Mouse (Mus musculus): Measurements from ENCODE around the gene Ptk6. TPM values are rescaled to one million over a fixed set of nuclear protein-coding genes. Genes with fewer than 3 reads are reported as not detected.

Gene Ptk6
- polyA plus RNA-seq (2014; fragmentation: Nextera tagmentation; extraction: Ambion mirVana), result not detected in 2 replicates

- DNase-seq (ENCODE audit: low spot score, missing footprints) (no peak), ATAC-seq (ENCODE audit: low FRiP score) (no peak)
- Histone ChIP-seq H3K4me3 (ENCODE audit: low read depth, low read length) (no peak within 1 kb of the TSS), H3K9me3 (ENCODE audit: control insufficient read depth, low read length) (no peaks in the 10 kb centered on the region), H3K36me3 (ENCODE audit: control insufficient read depth, insufficient read depth, low read length) (no peaks in the 10 kb centered on the region), H3K27ac (ENCODE audit: low read depth, low read length) (no peak within 1 kb of the TSS), H3K4me2 (no peak within 1 kb of the TSS), H3K27me3 (ENCODE audit: control insufficient read depth, insufficient read depth, low read length) (no peaks in the 10 kb centered on the region), H3K9ac (ENCODE audit: low read length) (no peak within 1 kb of the TSS), H3K4me1 (ENCODE audit: control insufficient read depth, insufficient read depth, low read length) (no peaks in the 10 kb centered on the region)
- WGBS, result 90% methylated on average over 3 of the region's 3 CpGs
These were observed at the start of gene Ptk6 for GRCm38 (mm10) chr2:181202422-181202821. Gene Ptk6 (minus strand): TSS chr2:181202789.

DNA sequence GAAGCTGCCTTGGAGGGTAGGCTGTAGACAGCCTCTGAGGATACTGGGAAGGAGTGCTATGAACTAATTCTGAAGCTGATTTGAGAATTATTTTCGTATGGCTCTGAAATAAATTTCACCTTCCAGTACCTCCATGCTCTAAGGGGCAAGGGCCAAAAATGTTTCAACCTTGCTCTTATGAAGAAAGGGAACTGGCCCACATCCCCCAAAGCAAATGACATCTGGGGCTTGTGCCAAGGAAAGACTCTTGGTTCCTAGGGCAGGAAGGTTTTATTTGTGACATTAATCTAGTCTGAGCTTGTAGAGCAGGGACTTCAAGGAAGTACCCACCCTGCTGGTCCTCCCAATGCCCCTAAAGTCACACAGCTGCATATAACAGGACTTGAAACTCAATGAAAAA is 49.3 kb upstream of the Ptk6 start:
- Histone ChIP-seq H3K27ac (ENCODE audit: low read depth, low read length) (no peak overlapping the region), H3K4me1 (ENCODE audit: control insufficient read depth, insufficient read depth, low read length) (no peaks in the 10 kb centered on the region), H3K4me3 (ENCODE audit: low read depth, low read length) (no peak overlapping the region), H3K36me3 (ENCODE audit: control insufficient read depth, insufficient read depth, low read length) (peaks cover 19% of the 10 kb centered on the region), H3K9ac (ENCODE audit: low read length) (no peak overlapping the region), H3K27me3 (ENCODE audit: control insufficient read depth, insufficient read depth, low read length) (no peaks in the 10 kb centered on the region), H3K4me2 (no peak overlapping the region), H3K9me3 (ENCODE audit: control insufficient read depth, low read length) (no peaks in the 10 kb centered on the region)
- ATAC-seq (ENCODE audit: low FRiP score) (no peak), DNase-seq (ENCODE audit: low spot score, missing footprints) (no peak)
- WGBS, result 94% methylated on average over 1 of the region's 1 CpGs

- Histone ChIP-seq H3K4me1 (ENCODE audit: control insufficient read depth, insufficient read depth, low read length) (no peaks in the 10 kb centered on the region), H3K36me3 (ENCODE audit: control insufficient read depth, insufficient read depth, low read length) (peaks cover 13% of the 10 kb centered on the region), H3K9ac (ENCODE audit: low read length) (no peak overlapping the region), H3K9me3 (ENCODE audit: control insufficient read depth, low read length) (no peaks in the 10 kb centered on the region), H3K27ac (ENCODE audit: low read depth, low read length) (no peak overlapping the region), H3K4me2 (no peak overlapping the region), H3K27me3 (ENCODE audit: control insufficient read depth, insufficient read depth, low read length) (no peaks in the 10 kb centered on the region), H3K4me3 (ENCODE audit: low read depth, low read length) (no peak overlapping the region)
- WGBS, result 91% methylated on average over 10 of the region's 10 CpGs
- ATAC-seq (ENCODE audit: low FRiP score), result no peak
- no peak for DNase-seq (ENCODE audit: low spot score, missing footprints)
These were observed 46.6 kb upstream of the Ptk6 start for GRCm38 (mm10) chr2:181249217-181249616.

- H3K27me3 ChIP-seq (ENCODE audit: control insufficient read depth, insufficient read depth, low read length), result no peaks in the 10 kb centered on the region
- no peak overlapping the region for H3K4me3 ChIP-seq (ENCODE audit: low read depth, low read length)
- H3K9ac ChIP-seq (ENCODE audit: low read length), result no peak overlapping the region
- 48% methylated on average over 2 of the region's 2 CpGs for WGBS
- H3K4me1 ChIP-seq (ENCODE audit: control insufficient read depth, insufficient read depth, low read length), result no peaks in the 10 kb centered on the region
- DNase-seq (ENCODE audit: low spot score, missing footprints), result no peak
- no peak overlapping the region for H3K27ac ChIP-seq (ENCODE audit: low read depth, low read length)
- no peaks in the 10 kb centered on the region for H3K9me3 ChIP-seq (ENCODE audit: control insufficient read depth, low read length)
- ATAC-seq (ENCODE audit: low FRiP score), result no peak
- no peak overlapping the region for H3K4me2 ChIP-seq
- no peaks in the 10 kb centered on the region for H3K36me3 ChIP-seq (ENCODE audit: control insufficient read depth, insufficient read depth, low read length)
These were observed 42.4 kb upstream of the Ptk6 start for GRCm38 (mm10) chr2:181245031-181245430.

- no peak overlapping the region for H3K27ac ChIP-seq (ENCODE audit: low read depth, low read length)
- no peaks in the 10 kb centered on the region for H3K9me3 ChIP-seq (ENCODE audit: control insufficient read depth, low read length)
- no peak for DNase-seq (ENCODE audit: low spot score, missing footprints)
- H3K4me1 ChIP-seq (ENCODE audit: control insufficient read depth, insufficient read depth, low read length), result no peaks in the 10 kb centered on the region
- no peaks in the 10 kb centered on the region for H3K27me3 ChIP-seq (ENCODE audit: control insufficient read depth, insufficient read depth, low read length)
- WGBS, result 39% methylated on average over 11 of the region's 11 CpGs
- H3K36me3 ChIP-seq (ENCODE audit: control insufficient read depth, insufficient read depth, low read length), result no peaks in the 10 kb centered on the region
- no peak overlapping the region for H3K4me3 ChIP-seq (ENCODE audit: low read depth, low read length)
- no peak overlapping the region for H3K4me2 ChIP-seq
- H3K9ac ChIP-seq (ENCODE audit: low read length), result no peak overlapping the region
- no peak for ATAC-seq (ENCODE audit: low FRiP score)
These were observed 41.3 kb upstream of the Ptk6 start for GRCm38 (mm10) chr2:181243706-181244394.

DNA sequence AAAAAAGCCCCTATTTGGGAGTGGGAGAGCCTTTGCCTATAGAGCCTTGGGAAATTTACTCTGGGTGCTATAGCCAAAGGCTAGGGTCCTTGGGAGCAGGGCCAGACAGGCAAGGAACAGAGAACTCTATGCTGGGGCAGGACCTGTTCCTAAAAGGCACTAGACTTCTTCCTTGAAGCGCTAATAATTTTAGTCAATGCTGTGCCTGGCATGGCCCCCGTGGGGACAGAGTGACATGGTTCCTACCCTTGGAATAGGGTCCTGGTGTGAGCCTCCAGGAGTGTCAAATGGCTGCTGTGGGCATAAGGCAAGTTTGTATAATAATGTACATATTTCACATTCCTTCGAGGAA is 39.7 kb upstream of the Ptk6 start:
- Histone ChIP-seq H3K9ac (ENCODE audit: low read length) (no peak overlapping the region), H3K4me3 (ENCODE audit: low read depth, low read length) (no peak overlapping the region), H3K9me3 (ENCODE audit: control insufficient read depth, low read length) (no peaks in the 10 kb centered on the region), H3K27ac (ENCODE audit: low read depth, low read length) (no peak overlapping the region), H3K27me3 (ENCODE audit: control insufficient read depth, insufficient read depth, low read length) (no peaks in the 10 kb centered on the region), H3K36me3 (ENCODE audit: control insufficient read depth, insufficient read depth, low read length) (no peaks in the 10 kb centered on the region), H3K4me2 (peak overlapping the region; percentile 37; the same call in 1 of the 2 replicates), H3K4me1 (ENCODE audit: control insufficient read depth, insufficient read depth, low read length) (no peaks in the 10 kb centered on the region)
- WGBS, result 68% methylated on average over 3 of the region's 3 CpGs
- DNase-seq (ENCODE audit: low spot score, missing footprints) (no peak), ATAC-seq (ENCODE audit: low FRiP score) (no peak)

- 18% methylated on average over 16 of the region's 16 CpGs for WGBS
These were observed 39.2 kb upstream of the Ptk6 start, which contains the start of gene Helz2 for GRCm38 (mm10) chr2:181241602-181242313. Gene Helz2 (minus strand): TSS chr2:181242027.

GRCm38 (mm10) chr2:181240806-181241440 is 38.3 kb upstream of the Ptk6 start:
- DNase-seq (ENCODE audit: low spot score, missing footprints) (no peak), ATAC-seq (ENCODE audit: low FRiP score) (no peak)
- Histone ChIP-seq H3K9me3 (ENCODE audit: control insufficient read depth, low read length) (no peaks in the 10 kb centered on the region), H3K4me3 (ENCODE audit: low read depth, low read length) (no peak overlapping the region), H3K4me2 (no peak overlapping the region), H3K27me3 (ENCODE audit: control insufficient read depth, insufficient read depth, low read length) (no peaks in the 10 kb centered on the region), H3K4me1 (ENCODE audit: control insufficient read depth, insufficient read depth, low read length) (no peaks in the 10 kb centered on the region), H3K36me3 (ENCODE audit: control insufficient read depth, insufficient read depth, low read length) (no peaks in the 10 kb centered on the region), H3K9ac (ENCODE audit: low read length) (no peak overlapping the region), H3K27ac (ENCODE audit: low read depth, low read length) (no peak overlapping the region)
- WGBS, result 90% methylated on average over 13 of the region's 13 CpGs

More at GRCm38 (mm10) chr2:181241602-181242313, 39.2 kb upstream of the Ptk6 start, which contains the start of gene Helz2:
- H3K9ac ChIP-seq (ENCODE audit: low read length), result 0 out of 2 replicates have a peak within 1 kb of the TSS, but pooled peaks have one; percentile 16
- H3K4me2 ChIP-seq, result peak within 1 kb of the TSS; percentile 37
- DNase-seq (ENCODE audit: low spot score, missing footprints) (no peak), ATAC-seq (ENCODE audit: low FRiP score) (no peak)
- H3K27me3 ChIP-seq (ENCODE audit: control insufficient read depth, insufficient read depth, low read length), result no peaks in the 10 kb centered on the region
- no peaks in the 10 kb centered on the region for H3K4me1 ChIP-seq (ENCODE audit: control insufficient read depth, insufficient read depth, low read length)
- no peak within 1 kb of the TSS for H3K27ac ChIP-seq (ENCODE audit: low read depth, low read length)
- H3K36me3 ChIP-seq (ENCODE audit: control insufficient read depth, insufficient read depth, low read length), result no peaks in the 10 kb centered on the region
- peak within 1 kb of the TSS; percentile 18; the same call in 1 of the 2 replicates for H3K4me3 ChIP-seq (ENCODE audit: low read depth, low read length)
- H3K9me3 ChIP-seq (ENCODE audit: control insufficient read depth, low read length), result no peaks in the 10 kb centered on the region

DNA sequence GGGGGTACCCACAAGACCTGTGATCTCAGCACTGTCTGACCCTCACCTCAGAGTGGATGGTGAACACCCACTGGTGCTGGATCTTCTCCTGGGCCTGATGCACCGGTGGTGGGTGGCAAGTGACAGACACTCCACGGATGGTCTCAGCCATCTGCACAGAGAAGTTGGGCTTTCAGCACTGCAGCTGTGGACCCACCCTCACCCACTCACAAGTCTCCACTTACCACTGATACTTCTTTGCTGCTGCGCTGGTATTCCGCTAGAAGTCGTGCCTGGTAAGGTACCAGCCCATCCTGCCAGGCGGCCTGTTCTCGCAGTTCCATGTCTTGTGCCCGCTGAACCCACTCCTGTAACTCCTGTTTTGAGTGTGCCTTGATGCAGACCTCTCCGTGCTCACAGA is 36.7 kb upstream of the Ptk6 start:
- ATAC-seq (ENCODE audit: low FRiP score) (no peak), DNase-seq (ENCODE audit: low spot score, missing footprints) (no peak)
- no peak overlapping the region for H3K9ac ChIP-seq (ENCODE audit: low read length)
- WGBS, result 93% methylated on average over 9 of the region's 9 CpGs
- no peaks in the 10 kb centered on the region for H3K27me3 ChIP-seq (ENCODE audit: control insufficient read depth, insufficient read depth, low read length)
- H3K27ac ChIP-seq (ENCODE audit: low read depth, low read length), result no peak overlapping the region
- H3K9me3 ChIP-seq (ENCODE audit: control insufficient read depth, low read length), result no peaks in the 10 kb centered on the region
- no peak overlapping the region for H3K4me2 ChIP-seq
- H3K4me1 ChIP-seq (ENCODE audit: control insufficient read depth, insufficient read depth, low read length), result no peaks in the 10 kb centered on the region
- H3K4me3 ChIP-seq (ENCODE audit: low read depth, low read length), result no peak overlapping the region
- H3K36me3 ChIP-seq (ENCODE audit: control insufficient read depth, insufficient read depth, low read length), result no peaks in the 10 kb centered on the region

Data from midbrain, embryonic 11.5 days (tissue).